Mouse (Mus musculus): Measurements from ENCODE around the gene Flvcr1. TPM values are rescaled to one million over a fixed set of nuclear protein-coding genes. Genes with fewer than 3 reads are reported as not detected.

Gene Flvcr1
- polyA plus RNA-seq, 1 experiment from 2014 or later, result 8.5 TPM

DNA sequence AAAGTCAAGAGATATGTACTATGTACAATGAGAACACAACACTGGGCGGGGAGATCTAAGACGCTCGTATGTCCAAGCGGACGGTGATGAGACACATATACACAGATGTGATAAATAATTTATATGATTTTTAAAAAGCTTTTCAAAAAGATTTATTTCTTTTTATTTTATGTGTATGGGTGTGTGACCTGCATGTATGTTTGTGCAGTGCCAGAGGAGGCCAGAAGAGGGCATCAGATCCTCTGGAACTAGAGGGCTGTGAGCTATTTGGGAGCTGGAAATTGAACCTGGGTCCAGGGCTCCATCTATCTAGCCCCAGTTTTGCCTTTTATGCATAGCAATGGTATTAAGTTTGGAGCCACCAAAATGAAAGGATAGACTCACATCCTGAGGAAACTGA, 17.3 kb downstream of the Flvcr1 start:
- Histone ChIP-seq H3K27me3 (ENCODE audit: control insufficient read depth, insufficient read depth, low read length) (no peaks in the 10 kb centered on the region), H3K4me1 (ENCODE audit: control insufficient read depth, insufficient read depth, low read length) (no peaks in the 10 kb centered on the region), H3K9ac (ENCODE audit: low read depth, low read length) (no peak overlapping the region), H3K27ac (ENCODE audit: low read depth, low read length) (no peak overlapping the region), H3K9me3 (ENCODE audit: control insufficient read depth, low read length) (no peaks in the 10 kb centered on the region), H3K36me3 (ENCODE audit: control insufficient read depth, insufficient read depth, low read length) (peaks cover 18% of the 10 kb centered on the region; the same call in 1 of the 2 replicates), H3K4me2 (replicated peaks; ENCODE audit: low read depth, low read length) (no peak overlapping the region), H3K4me3 (ENCODE audit: low read length) (no peak overlapping the region)
- no peak for ATAC-seq (ENCODE audit: low FRiP score, low TSS enrichment)
- 99% methylated on average over 5 of the region's 5 CpGs for WGBS

DNA sequence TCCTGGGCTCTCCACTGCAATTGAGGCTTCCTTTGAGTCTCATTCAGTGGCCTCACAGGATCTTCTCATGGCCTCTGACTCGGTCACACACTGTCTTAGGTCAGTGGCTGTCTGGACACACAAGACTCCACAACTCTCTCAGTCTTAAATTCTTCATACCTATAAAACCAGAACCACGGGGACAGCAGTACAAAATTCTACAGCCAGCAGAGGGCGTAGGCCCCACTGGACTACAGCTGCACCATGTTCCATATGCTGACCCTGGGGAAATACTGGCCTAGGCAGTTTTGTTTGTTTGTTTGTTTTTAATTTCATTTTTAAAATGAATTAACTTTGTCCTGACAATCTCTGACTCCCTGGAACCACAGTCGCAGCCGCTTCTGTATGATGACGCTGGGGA, 23.8 kb downstream of the Flvcr1 start:
- Histone ChIP-seq H3K9ac (ENCODE audit: low read depth, low read length) (no peak overlapping the region), H3K9me3 (ENCODE audit: control insufficient read depth, low read length) (no peaks in the 10 kb centered on the region), H3K4me3 (ENCODE audit: low read length) (no peak overlapping the region), H3K27ac (ENCODE audit: low read depth, low read length) (no peak overlapping the region), H3K4me2 (replicated peaks; ENCODE audit: low read depth, low read length) (no peak overlapping the region), H3K4me1 (ENCODE audit: control insufficient read depth, insufficient read depth, low read length) (no peaks in the 10 kb centered on the region), H3K27me3 (ENCODE audit: control insufficient read depth, insufficient read depth, low read length) (no peaks in the 10 kb centered on the region), H3K36me3 (ENCODE audit: control insufficient read depth, insufficient read depth, low read length) (peaks cover 3% of the 10 kb centered on the region; the same call in 1 of the 2 replicates)
- 62% methylated on average over 6 of the region's 6 CpGs for WGBS
- ATAC-seq (ENCODE audit: low FRiP score, low TSS enrichment), result no peak

DNA sequence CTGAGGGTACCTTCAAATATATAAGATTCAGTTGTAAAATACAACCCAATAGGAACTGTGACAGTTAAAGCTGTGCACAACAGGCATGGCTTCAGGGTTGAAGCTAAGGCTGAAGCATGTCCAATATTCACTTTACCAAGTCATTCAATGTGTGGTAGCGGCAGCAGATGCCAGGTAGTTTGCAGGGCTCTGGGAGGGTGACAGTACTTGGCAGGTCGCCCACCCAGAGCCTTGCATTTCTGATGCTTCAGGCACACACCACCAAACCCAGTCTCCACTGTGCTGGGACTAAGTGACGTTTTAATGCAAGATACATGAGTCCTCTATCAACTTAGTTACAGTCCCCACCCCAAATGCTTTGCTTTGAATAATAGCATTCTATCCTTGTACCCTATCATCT, 25.3 kb downstream of the Flvcr1 start:
- Histone ChIP-seq H3K4me2 (replicated peaks; ENCODE audit: low read depth, low read length) (no peak overlapping the region), H3K27me3 (ENCODE audit: control insufficient read depth, insufficient read depth, low read length) (no peaks in the 10 kb centered on the region; the same call in 1 of the 2 replicates), H3K9ac (ENCODE audit: low read depth, low read length) (no peak overlapping the region), H3K27ac (ENCODE audit: low read depth, low read length) (no peak overlapping the region), H3K36me3 (ENCODE audit: control insufficient read depth, insufficient read depth, low read length) (no peaks in the 10 kb centered on the region; the same call in 1 of the 2 replicates), H3K4me3 (ENCODE audit: low read length) (no peak overlapping the region), H3K4me1 (ENCODE audit: control insufficient read depth, insufficient read depth, low read length) (no peaks in the 10 kb centered on the region), H3K9me3 (ENCODE audit: control insufficient read depth, low read length) (no peaks in the 10 kb centered on the region)
- ATAC-seq (ENCODE audit: low FRiP score, low TSS enrichment), result no peak
- WGBS, result 88% methylated on average over 3 of the region's 3 CpGs

DNA sequence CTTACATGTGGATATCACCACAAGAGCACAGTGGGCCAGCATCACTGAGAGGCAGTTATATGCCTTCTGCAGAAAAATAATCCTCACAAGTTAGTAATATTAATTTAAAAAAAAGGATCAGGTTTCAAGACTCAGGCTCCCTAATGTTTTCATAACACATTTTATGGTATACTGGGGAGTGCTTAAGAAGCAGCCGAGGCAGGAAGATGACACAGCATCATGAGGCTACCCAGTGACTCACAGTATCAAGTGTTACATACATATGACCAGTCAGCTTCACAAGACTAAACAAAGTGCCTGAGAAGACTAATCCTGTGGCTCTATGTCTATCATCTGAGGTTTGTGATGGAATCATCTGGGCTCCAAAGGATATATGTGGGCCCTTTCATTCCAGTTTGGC, 27.9 kb downstream of the Flvcr1 start:
- H3K4me1 ChIP-seq (ENCODE audit: control insufficient read depth, insufficient read depth, low read length), result no peaks in the 10 kb centered on the region
- no peaks in the 10 kb centered on the region for H3K9me3 ChIP-seq (ENCODE audit: control insufficient read depth, low read length)
- 86% methylated on average over 1 of the region's 1 CpGs for WGBS
- no peak overlapping the region for H3K4me2 ChIP-seq (replicated peaks; ENCODE audit: low read depth, low read length)
- no peaks in the 10 kb centered on the region; the same call in 1 of the 2 replicates for H3K27me3 ChIP-seq (ENCODE audit: control insufficient read depth, insufficient read depth, low read length)
- H3K36me3 ChIP-seq (ENCODE audit: control insufficient read depth, insufficient read depth, low read length), result no peaks in the 10 kb centered on the region
- H3K4me3 ChIP-seq (ENCODE audit: low read length), result no peak overlapping the region
- H3K9ac ChIP-seq (ENCODE audit: low read depth, low read length), result no peak overlapping the region
- no peak for ATAC-seq (ENCODE audit: low FRiP score, low TSS enrichment)
- H3K27ac ChIP-seq (ENCODE audit: low read depth, low read length), result no peak overlapping the region

DNA sequence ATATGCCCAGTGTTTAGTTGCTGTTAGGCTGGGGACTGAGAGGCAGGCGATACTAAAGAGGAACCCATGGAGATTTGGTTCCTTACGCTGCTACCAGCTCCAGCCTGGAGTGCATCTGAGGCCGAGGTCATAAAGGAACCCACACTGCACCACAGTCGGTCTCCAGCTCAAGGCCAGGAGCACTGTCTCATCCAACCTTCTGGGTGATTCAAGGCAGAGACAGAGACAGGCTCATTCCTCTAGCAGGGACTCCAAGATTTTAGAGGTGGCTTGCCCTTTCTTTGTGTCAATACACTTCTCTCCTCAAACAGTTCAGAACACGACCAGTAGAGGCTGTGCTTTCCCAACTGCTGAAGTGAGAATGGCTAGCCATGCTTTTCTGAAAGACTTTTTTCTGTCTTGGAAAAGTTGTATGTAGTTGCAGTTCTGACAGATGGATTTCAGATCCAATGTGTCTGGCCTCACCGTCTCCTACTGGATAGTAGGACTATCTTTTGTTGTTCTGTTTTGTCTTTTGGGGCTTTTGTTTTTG, 29.5 kb downstream of the Flvcr1 start:
- Histone ChIP-seq H3K36me3 (ENCODE audit: control insufficient read depth, insufficient read depth, low read length) (no peaks in the 10 kb centered on the region), H3K4me2 (replicated peaks; ENCODE audit: low read depth, low read length) (no peak overlapping the region), H3K27me3 (ENCODE audit: control insufficient read depth, insufficient read depth, low read length) (no peaks in the 10 kb centered on the region; the same call in 1 of the 2 replicates), H3K9me3 (ENCODE audit: control insufficient read depth, low read length) (no peaks in the 10 kb centered on the region), H3K4me3 (ENCODE audit: low read length) (no peak overlapping the region), H3K9ac (ENCODE audit: low read depth, low read length) (no peak overlapping the region), H3K27ac (ENCODE audit: low read depth, low read length) (no peak overlapping the region), H3K4me1 (ENCODE audit: control insufficient read depth, insufficient read depth, low read length) (no peaks in the 10 kb centered on the region)
- no peak for ATAC-seq (ENCODE audit: low FRiP score, low TSS enrichment)
- WGBS, result 62% methylated on average over 6 of the region's 6 CpGs

DNA sequence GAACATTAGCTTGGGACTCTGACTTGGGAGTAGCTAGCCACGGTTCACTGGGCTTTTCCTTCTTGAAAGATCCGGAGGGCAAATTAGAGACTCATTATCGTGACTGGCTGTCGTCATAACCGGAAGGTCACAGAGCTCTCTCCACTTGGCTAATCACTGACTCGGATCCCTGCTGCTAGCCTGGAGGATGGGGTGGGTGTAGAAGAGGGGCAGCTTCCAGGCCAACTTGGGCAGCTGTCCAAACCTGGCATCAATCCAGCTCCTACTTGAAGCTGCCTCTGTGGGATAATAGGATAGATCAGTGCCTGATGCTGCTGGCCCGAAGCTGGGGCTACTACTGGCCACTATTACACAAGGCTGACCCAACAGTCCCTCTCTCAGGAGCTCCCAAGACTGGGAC, 30.4 kb downstream of the Flvcr1 start:
- no peaks in the 10 kb centered on the region; the same call in 1 of the 2 replicates for H3K27me3 ChIP-seq (ENCODE audit: control insufficient read depth, insufficient read depth, low read length)
- H3K9ac ChIP-seq (ENCODE audit: low read depth, low read length), result no peak overlapping the region
- no peaks in the 10 kb centered on the region for H3K9me3 ChIP-seq (ENCODE audit: control insufficient read depth, low read length)
- ATAC-seq (ENCODE audit: low FRiP score, low TSS enrichment), result peak; percentile 80
- WGBS, result 35% methylated on average over 7 of the region's 7 CpGs
- H3K4me2 ChIP-seq (replicated peaks; ENCODE audit: low read depth, low read length), result no peak overlapping the region
- H3K4me1 ChIP-seq (ENCODE audit: control insufficient read depth, insufficient read depth, low read length), result no peaks in the 10 kb centered on the region
- H3K27ac ChIP-seq (ENCODE audit: low read depth, low read length), result no peak overlapping the region
- H3K4me3 ChIP-seq (ENCODE audit: low read length), result no peak overlapping the region
- no peaks in the 10 kb centered on the region for H3K36me3 ChIP-seq (ENCODE audit: control insufficient read depth, insufficient read depth, low read length)

DNA sequence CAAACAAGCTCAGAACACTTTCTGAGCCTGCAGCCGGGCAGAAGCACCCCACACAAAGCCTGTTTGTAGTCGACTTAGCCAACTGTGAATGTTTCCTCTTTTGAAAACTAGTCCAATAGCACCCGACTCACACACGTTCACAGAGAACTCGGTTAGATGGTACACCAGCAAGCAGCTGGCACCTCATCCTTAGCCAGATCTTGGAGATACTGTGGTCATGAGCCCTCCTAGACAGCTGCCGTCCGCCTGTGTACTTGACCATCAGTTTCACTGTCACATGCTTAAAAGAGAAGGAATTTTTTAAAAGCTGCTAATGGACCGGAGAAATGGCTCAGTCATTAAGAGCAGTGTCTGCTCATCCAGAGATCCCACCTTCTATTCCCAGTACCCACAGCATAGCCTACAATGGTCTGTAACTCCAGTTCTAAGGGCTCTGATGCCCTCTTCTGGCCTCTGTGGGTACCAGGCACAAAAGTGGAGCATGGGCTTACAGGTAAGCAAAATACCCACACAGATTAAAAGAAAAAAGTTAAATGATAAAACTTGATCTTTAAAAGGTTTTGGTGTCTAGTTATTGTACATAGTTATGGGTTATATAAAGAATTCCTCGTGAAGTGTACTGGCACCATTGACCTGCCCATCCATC, 36.4 kb downstream of the Flvcr1 start:
- Histone ChIP-seq H3K27ac (ENCODE audit: low read depth, low read length) (no peak overlapping the region), H3K36me3 (ENCODE audit: control insufficient read depth, insufficient read depth, low read length) (no peaks in the 10 kb centered on the region), H3K4me3 (ENCODE audit: low read length) (no peak overlapping the region), H3K9ac (ENCODE audit: low read depth, low read length) (no peak overlapping the region), H3K9me3 (ENCODE audit: control insufficient read depth, low read length) (no peaks in the 10 kb centered on the region), H3K4me1 (ENCODE audit: control insufficient read depth, insufficient read depth, low read length) (no peaks in the 10 kb centered on the region), H3K27me3 (ENCODE audit: control insufficient read depth, insufficient read depth, low read length) (no peaks in the 10 kb centered on the region), H3K4me2 (replicated peaks; ENCODE audit: low read depth, low read length) (no peak overlapping the region)
- no peak for ATAC-seq (ENCODE audit: low FRiP score, low TSS enrichment)
- 77% methylated on average over 9 of the region's 9 CpGs for WGBS

DNA sequence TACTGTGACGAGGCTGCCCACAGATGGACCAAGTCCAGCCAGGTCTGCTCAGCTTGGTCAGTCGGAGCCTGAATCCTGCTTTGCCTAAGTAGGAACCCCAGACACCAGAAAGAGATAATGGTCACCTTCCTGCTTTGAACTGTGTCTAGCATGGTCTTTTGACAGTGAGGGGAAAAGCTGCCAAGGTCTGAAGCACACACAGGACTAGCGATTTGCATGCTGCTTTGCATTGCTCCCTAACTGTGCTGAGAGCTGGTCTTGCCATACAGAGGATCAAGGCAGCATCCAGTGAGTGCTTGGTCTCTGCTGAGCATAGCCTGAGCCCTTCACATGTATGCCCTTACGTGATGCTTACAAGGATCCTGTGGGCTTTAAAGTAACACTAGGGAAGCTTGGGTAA, 44.5 kb downstream of the Flvcr1 start:
- Histone ChIP-seq H3K27ac (ENCODE audit: low read depth, low read length) (no peak overlapping the region), H3K4me2 (replicated peaks; ENCODE audit: low read depth, low read length) (no peak overlapping the region), H3K9me3 (ENCODE audit: control insufficient read depth, low read length) (no peaks in the 10 kb centered on the region), H3K36me3 (ENCODE audit: control insufficient read depth, insufficient read depth, low read length) (no peaks in the 10 kb centered on the region), H3K4me1 (ENCODE audit: control insufficient read depth, insufficient read depth, low read length) (peaks cover 10% of the 10 kb centered on the region), H3K4me3 (ENCODE audit: low read length) (no peak overlapping the region), H3K9ac (ENCODE audit: low read depth, low read length) (no peak overlapping the region), H3K27me3 (ENCODE audit: control insufficient read depth, insufficient read depth, low read length) (no peaks in the 10 kb centered on the region)
- no peak for ATAC-seq (ENCODE audit: low FRiP score, low TSS enrichment)
- 77% methylated on average over 4 of the region's 4 CpGs for WGBS

DNA sequence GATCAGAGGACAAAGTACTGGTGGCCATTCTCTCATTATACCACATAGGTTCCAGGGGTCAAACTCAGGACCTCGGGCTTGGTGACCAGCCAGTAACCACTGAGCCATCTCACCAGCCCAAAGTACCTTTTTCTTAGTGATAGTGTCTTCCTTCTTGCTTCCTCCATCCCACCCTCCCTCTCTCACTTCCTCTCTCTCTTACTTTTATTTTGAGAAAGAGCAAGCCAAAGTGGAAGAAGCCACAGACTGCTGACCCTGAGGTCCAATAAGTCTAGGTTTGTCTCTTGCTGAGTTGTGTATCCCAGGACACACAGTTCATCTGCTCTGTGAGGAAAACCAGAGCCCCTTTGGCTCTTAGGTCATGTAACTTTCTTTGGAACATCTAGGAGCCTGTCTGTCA, 45.5 kb downstream of the Flvcr1 start:
- WGBS, result 79% methylated on average over 1 of the region's 1 CpGs
- Histone ChIP-seq H3K4me3 (ENCODE audit: low read length) (no peak overlapping the region), H3K9ac (ENCODE audit: low read depth, low read length) (no peak overlapping the region), H3K9me3 (ENCODE audit: control insufficient read depth, low read length) (no peaks in the 10 kb centered on the region), H3K4me2 (replicated peaks; ENCODE audit: low read depth, low read length) (no peak overlapping the region), H3K36me3 (ENCODE audit: control insufficient read depth, insufficient read depth, low read length) (peaks cover under 1% of the 10 kb centered on the region; the same call in 1 of the 2 replicates), H3K4me1 (ENCODE audit: control insufficient read depth, insufficient read depth, low read length) (peaks cover 10% of the 10 kb centered on the region), H3K27me3 (ENCODE audit: control insufficient read depth, insufficient read depth, low read length) (no peaks in the 10 kb centered on the region), H3K27ac (ENCODE audit: low read depth, low read length) (no peak overlapping the region)
- no peak for ATAC-seq (ENCODE audit: low FRiP score, low TSS enrichment)
